Mouse (Mus musculus) cerebellum, adult 18-20 months (tissue): ENCODE data around the gene Gm42688.

ENCODE experiments used
- DNase-seq, 2 experiments: peaks; one replicate each; pipeline ENCODE4 v3.0.0; 2021

Gm42688 gene

DNA sequence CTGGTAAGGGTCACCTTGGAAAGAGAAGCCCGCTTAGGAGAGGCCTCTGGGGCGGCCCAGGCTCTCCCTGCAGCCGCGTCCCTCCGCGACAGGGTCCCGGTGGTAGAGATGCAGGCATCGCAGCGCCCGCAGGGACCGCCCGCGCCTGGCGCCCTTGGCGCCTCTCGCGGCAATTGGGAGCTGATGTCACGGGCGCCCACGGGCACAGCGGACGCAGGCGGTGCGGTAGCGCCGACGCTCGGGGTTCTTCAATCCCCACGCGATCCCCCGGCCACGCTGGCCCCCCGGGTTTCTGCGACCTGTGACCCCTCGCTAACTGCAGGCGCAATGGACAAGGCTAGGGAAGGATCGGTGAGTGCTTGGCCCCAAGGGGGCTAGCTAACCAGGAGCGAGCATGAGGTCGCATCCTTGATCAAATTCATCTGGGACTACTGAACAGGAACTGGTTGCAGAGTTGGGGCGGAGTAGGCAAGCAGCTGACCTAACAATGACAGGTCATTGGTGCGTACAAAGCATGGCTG, 40.9 kb downstream of the Gm42688 start:
- no peak for DNase-seq

DNA sequence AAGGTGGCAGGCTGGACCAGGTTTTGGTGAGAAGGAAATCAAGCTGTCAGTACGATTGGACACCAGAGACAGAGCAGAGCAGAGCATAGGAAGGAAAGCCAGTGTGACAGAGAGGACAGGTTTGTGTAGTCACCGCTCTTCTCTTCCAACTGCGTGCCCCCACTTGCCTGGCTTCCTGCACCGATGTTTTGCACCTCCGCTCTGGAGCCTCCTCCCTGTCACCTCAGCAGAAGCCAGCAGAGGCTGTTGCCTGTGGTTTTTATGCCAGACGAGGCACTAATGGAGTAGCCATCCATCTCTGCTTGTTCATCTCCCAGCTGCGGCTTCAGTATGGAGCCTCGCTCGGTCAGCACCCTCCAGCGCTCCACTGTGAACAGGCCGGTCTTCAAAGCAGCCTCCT, 41.5 kb downstream of the Gm42688 start:
- no peak for DNase-seq

DNA sequence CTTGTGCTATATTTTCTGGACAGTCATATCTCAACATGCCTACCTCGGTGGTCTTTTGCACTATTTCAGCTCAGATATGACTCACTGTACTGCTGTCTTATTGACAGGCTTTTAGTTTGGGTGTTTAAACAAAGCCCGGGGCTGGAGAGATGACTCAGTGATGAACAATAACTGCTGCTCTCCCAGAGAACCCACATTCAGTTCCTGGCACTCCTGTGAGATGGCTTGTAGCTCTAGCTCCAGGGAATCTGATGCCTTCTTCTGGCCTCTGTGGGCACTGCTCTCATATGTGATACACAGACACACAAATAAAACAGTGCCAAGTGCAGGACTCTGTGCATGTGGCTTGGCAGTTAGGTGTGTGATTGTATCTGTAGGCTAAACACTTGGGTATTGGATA, 43.8 kb downstream of the Gm42688 start:
- DNase-seq = no peak

DNA sequence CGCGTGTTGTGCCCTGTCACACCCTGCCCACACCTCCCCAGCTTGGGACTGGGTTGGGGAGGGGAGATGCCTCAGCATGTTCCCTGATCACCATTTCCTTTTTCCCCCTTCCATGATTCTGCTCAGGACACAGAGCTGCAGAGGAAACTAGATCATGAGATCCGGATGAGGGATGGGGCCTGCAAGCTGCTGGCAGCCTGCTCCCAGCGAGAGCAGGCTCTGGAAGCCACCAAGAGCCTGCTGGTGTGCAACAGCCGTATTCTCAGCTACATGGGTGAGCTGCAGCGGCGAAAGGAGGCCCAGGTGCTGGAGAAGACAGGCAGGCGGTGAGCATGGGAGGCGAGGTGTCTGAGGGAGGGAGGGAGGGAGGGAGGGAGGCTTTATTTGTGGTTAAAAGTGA, 44.4 kb downstream of the Gm42688 start:
- no peak for DNase-seq

DNA sequence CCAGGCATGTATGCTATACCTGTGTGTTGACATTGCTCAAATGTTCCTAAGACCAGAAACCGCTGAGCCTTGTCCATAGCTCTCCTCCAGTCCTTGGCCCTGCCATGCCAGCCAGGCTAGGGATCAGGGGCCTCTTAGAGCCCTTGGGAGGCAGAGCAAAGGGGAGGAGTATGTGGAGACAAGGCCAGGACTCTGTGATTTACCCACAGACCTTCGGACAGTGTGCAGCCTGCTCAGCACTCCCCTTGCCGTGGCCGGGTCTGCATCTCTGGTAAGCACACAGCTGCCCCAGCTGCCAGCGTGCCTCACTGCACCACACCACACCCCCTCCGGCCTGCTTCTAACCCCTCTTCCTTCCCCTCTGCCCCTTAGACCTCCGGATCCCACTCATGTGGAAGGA, 45.9 kb downstream of the Gm42688 start:
- DNase-seq = no peak

DNA sequence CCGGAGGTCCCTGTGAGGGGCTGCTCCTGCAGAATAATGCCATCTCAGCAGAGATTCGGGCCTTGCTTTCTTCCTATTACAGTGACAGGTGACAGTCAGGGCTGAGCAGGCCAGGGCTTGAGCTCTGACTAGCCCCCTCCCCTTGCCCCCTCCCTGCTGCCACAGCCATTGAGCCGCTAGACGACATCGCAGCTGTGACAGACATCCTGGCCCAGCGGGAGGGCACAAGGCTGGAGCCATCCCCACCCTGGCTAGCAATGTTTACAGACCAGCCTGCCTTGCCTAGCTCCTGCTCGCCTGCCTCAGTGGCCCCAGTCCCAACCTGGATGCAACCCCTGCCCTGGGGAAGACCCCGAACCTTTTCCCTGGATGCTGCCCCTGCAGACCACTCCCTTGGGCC, 50.3 kb downstream of the Gm42688 start:
- DNase-seq = no peak

DNA sequence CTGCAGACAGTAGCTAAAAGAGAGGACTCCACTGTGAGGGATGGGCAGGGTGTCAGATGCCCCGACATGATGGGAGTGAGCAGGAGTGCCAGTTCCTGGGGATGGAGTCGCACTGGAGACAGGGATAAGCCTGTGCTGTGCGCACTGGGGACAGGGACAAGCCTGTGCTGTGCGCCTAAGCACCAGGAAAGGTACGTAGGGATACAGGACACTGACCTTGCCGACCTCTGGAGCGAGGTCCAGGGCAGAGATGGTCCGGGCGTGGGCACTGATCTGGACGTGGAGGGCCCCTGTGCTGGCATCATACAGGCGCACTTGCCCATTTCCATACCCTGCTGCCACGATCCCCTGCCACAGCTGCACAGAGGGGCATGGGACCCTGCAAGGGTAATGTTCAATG, 51.6 kb downstream of the Gm42688 start:
- no peak for DNase-seq

DNA sequence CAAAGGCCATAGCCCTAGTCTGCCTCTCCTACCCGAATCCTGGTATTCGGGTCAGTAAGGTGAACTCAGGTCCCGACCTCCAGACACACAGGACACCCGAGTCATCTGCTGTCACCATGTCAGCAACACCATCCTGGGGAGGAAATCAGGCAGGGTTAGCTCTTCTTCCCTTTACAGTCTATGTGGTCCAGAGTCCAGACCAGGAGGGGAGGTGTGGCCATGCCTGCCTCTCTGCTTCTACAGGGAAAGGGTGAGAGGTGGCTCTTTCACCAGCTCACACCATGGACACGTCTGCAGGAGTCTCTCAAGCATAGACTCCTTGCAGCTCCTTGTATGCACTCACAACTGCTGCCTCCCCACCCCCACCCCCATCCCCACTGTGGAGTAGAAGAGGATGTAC, 52.1 kb downstream of the Gm42688 start:
- DNase-seq = no peak

DNA sequence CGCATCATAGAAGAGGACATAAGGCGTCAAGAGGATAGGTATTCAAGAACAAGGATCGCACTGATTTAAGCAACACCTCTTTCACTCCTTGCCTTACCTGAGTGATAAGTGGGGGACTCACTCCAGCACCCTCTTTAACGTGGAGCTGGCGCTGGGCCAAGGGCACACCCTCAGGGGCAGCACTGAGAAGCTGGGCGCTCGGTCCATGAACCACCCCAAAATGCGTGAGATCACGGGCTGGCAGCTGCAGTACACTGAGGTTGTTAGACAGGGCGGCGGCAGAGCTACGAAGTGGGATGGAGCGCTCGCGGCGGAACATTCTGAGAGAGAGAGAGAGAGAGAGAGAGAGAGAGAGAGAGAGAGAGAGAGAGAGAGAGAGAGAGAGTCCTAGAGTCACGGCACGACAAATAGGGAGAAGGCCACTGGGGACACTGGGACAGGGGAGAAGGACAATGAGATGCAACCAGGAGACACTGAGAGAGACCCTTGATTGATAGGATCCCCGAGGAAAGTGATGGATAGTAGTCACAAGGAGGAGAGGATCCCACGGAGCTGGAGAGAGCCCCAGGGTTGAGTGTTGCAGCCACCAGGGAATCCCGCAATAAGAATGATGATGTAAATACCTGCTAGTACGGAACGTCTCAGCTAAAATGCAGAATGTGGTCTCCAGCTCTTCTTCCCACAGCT, 54.3 kb downstream of the Gm42688 start:
- DNase-seq = peak; percentile 31 to 45

DNA sequence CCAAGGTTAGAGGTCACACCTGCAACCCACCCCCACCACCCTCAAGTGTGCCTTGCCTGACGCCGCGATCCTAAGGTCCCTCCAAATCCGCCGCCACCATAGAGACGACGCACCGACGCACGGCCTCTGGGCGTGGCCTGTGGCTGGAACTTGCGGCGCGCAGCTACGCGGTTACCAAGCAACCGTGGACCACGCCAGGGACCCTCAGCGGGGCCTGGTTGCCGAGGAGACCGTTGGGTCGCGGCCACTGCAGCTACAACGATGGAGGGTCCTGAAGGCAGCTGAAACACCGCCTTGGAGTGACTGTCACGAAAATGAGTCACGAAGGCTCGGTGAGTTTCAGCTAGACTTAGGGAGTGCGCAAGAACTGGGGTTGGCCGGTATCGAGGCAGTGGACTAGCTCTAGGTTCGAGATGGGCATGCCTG, 54.9 kb downstream of the Gm42688 start, which contains the start of the genes Wdr54 and 1700003E16Rik:
Gene Wdr54 (minus strand): TSS at position 139 of the 426 bp plus-strand sequence.
Gene 1700003E16Rik (plus strand): TSS at position 146 of the 426 bp plus-strand sequence.
- peak; percentile 76 to 77 for DNase-seq

DNA sequence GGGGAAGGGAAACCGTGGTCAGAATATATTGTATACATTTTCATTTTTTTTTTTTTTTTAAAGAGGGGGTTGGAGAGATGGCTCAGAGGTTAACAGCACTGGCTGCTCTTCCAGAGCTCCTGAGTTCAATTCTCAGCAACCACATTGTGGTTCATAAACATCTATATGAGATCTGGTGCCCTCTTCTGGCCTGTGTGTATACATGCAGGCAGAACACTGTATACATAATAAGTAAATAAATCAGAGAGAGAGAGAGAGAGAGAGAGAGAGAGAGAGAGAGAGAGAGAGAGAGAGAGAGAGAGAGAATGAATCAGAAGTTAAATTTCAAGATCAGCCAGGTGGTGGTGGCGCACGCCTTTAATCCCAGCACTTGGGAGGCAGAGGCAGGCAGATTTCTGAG, 58.0 kb downstream of the Gm42688 start:
- peak; percentile 44 to 48 for DNase-seq
